In the genomic region with DNA sequence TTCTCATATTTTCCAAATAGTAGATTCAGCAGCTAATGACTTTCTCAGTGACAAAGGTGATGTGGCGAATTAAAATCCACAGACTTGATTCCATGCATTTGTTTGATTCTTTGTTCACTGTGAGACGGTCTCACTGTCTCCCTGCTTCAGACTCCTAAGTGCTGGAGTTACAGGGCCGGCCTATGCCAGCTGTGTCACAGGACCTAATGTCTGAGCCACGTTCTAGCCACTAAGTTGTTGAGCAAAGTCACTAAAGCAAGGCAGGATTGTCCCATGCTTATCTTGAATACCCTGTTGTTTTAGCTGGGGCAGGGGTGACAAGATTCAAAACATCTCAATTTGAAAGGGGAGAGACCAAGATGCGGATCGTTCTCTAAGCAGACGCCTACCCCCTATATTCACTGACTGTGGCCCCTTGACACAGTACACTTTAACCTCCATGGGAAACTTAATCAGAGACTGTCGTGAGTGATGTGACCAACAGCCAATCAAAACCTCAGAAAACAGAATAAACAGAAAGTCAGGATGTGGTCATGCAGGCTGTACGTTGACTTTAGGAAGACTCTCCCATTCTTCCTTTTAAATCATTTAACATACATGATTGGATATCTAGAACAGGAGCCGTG, we compare ENCODE assay signal across 13 mouse cellular contexts.
DNase-seq lines count a peak whose midpoint lies in the region; ATAC-seq lines count a peak whose summit lies in the region.
"Had no signal": no experiment of that assay in that cellular context is flagged by ENCODE, and none has a peak within 500 bp of the region (broad histone marks: within the 10 kb centered on the region; RNA-seq: fewer than 3 reads in every experiment).

No protein-coding gene starts in this region.

- H3K9me3 ChIP-seq in hindbrain, embryonic 10.5 days, result no peaks in the 10 kb centered on the region
- no peaks in the 10 kb centered on the region for H3K9me3 ChIP-seq in hindbrain, embryonic 14.5 days (ENCODE audit: control insufficient read depth, low read length)
- no peaks in the 10 kb centered on the region for H3K9me3 ChIP-seq in embryonic facial prominence, embryonic 12.5 days
- H3K9me3 ChIP-seq in liver, embryonic 16.5 days (replicated peaks; ENCODE audit: control insufficient read depth, low read length), result no peaks in the 10 kb centered on the region
- H3K9me3 ChIP-seq: forebrain, embryonic 15.5 days; kidney, embryonic 15.5 days; midbrain, embryonic 13.5 days had no signal

- no peak for ATAC-seq in hindbrain, embryonic 14.5 days (ENCODE audit: low FRiP score)
- no peak for ATAC-seq in embryonic facial prominence, embryonic 12.5 days (ENCODE audit: insufficient number of reproducible peaks, insufficient read depth, low FRiP score, low TSS enrichment)
- peak; percentile 10; the same call in 1 of the 2 replicates for ATAC-seq in liver, embryonic 16.5 days (ENCODE audit: low read depth)
- ATAC-seq: forebrain, embryonic 15.5 days; midbrain, embryonic 13.5 days had no signal

- peaks cover 34% of the 10 kb centered on the region for H3K4me1 ChIP-seq in hindbrain, embryonic 10.5 days (replicated peaks)
- H3K4me1 ChIP-seq in hindbrain, embryonic 14.5 days (replicated peaks; ENCODE audit: control insufficient read depth, insufficient read depth, low read length), result peaks cover 20% of the 10 kb centered on the region; the same call in 1 of the 2 replicates
- peaks cover 5% of the 10 kb centered on the region for H3K4me1 ChIP-seq in embryonic facial prominence, embryonic 12.5 days
- peaks cover 56% of the 10 kb centered on the region for H3K4me1 ChIP-seq in liver, embryonic 16.5 days (ENCODE audit: control insufficient read depth, low read depth, low read length)
- H3K4me1 ChIP-seq: forebrain, embryonic 15.5 days had no signal

- no peaks in the 10 kb centered on the region for H3K36me3 ChIP-seq in hindbrain, embryonic 10.5 days
- H3K36me3 ChIP-seq in hindbrain, embryonic 14.5 days (replicated peaks; ENCODE audit: control insufficient read depth, insufficient read depth), result no peaks in the 10 kb centered on the region
- H3K36me3 ChIP-seq in embryonic facial prominence, embryonic 12.5 days, result no peaks in the 10 kb centered on the region
- no peaks in the 10 kb centered on the region for H3K36me3 ChIP-seq in liver, embryonic 16.5 days (ENCODE audit: control insufficient read depth, insufficient read depth)
- H3K36me3 ChIP-seq: forebrain, embryonic 15.5 days; kidney, embryonic 15.5 days; midbrain, embryonic 13.5 days had no signal

- no peak for DNase-seq in hindbrain, embryonic 10.5 days (ENCODE audit: low spot score)
- no peak for DNase-seq in hindbrain, embryonic 14.5 days (ENCODE audit: low spot score)
- DNase-seq in R1 (ENCODE audit: low read depth, low spot score), result peak; percentile 84
- DNase-seq in lung, postnatal 10 days, result no peak
- DNase-seq in kidney, postnatal 25 days, result no peak
- DNase-seq in adrenal gland, adult 8-10 months, result no peak
- DNase-seq: cerebellum, postnatal 36 days; lung, adult 18-20 months had no signal

- H3K27ac ChIP-seq in hindbrain, embryonic 10.5 days, result peak overlapping the region; percentile 45; the same call in 1 of the 2 replicates
- H3K27ac ChIP-seq in hindbrain, embryonic 14.5 days, result no peak overlapping the region
- H3K27ac ChIP-seq in embryonic facial prominence, embryonic 12.5 days, result no peak overlapping the region
- peak overlapping the region; percentile 76 for H3K27ac ChIP-seq in liver, embryonic 16.5 days (ENCODE audit: low read length)
- H3K27ac ChIP-seq: forebrain, embryonic 15.5 days; kidney, embryonic 15.5 days; midbrain, embryonic 13.5 days had no signal

- no peak overlapping the region for H3K9ac ChIP-seq in hindbrain, embryonic 14.5 days
- no peak overlapping the region for H3K9ac ChIP-seq in embryonic facial prominence, embryonic 12.5 days
- H3K9ac ChIP-seq in liver, embryonic 16.5 days (ENCODE audit: low read depth, low read length), result peak overlapping the region; percentile 36
- H3K9ac ChIP-seq: forebrain, embryonic 15.5 days; kidney, embryonic 15.5 days; midbrain, embryonic 13.5 days had no signal

- H3K4me2 ChIP-seq in hindbrain, embryonic 14.5 days (replicated peaks), result no peak overlapping the region
- peak overlapping the region; percentile 18; the same call in 1 of the 2 replicates for H3K4me2 ChIP-seq in embryonic facial prominence, embryonic 12.5 days (replicated peaks)
- peak overlapping the region; percentile 51 for H3K4me2 ChIP-seq in liver, embryonic 16.5 days (ENCODE audit: low read depth, low read length)
- H3K4me2 ChIP-seq: forebrain, embryonic 15.5 days; kidney, embryonic 15.5 days; midbrain, embryonic 13.5 days had no signal

- H3K27me3 ChIP-seq in hindbrain, embryonic 10.5 days (ENCODE audit: insufficient read depth, poor library complexity, severe bottlenecking), result no peaks in the 10 kb centered on the region
- H3K27me3 ChIP-seq in hindbrain, embryonic 14.5 days (ENCODE audit: control insufficient read depth, insufficient read depth, low read length), result no peaks in the 10 kb centered on the region
- H3K27me3 ChIP-seq in embryonic facial prominence, embryonic 12.5 days, result peaks cover 4% of the 10 kb centered on the region; the same call in 1 of the 2 replicates
- H3K27me3 ChIP-seq in liver, embryonic 16.5 days (ENCODE audit: control insufficient read depth, insufficient read depth, low read depth, low read length), result no peaks in the 10 kb centered on the region
- H3K27me3 ChIP-seq: forebrain, embryonic 15.5 days; kidney, embryonic 15.5 days; midbrain, embryonic 13.5 days had no signal

- no peak overlapping the region for H3K4me3 ChIP-seq in hindbrain, embryonic 10.5 days
- H3K4me3 ChIP-seq in hindbrain, embryonic 14.5 days (replicated peaks; ENCODE audit: low read length), result no peak overlapping the region
- no peak overlapping the region for H3K4me3 ChIP-seq in embryonic facial prominence, embryonic 12.5 days
- peak overlapping the region; percentile 23 for H3K4me3 ChIP-seq in liver, embryonic 16.5 days (ENCODE audit: low read depth, low read length)
- H3K4me3 ChIP-seq: forebrain, embryonic 15.5 days; kidney, embryonic 15.5 days; midbrain, embryonic 13.5 days had no signal

- WGBS in hindbrain, embryonic 10.5 days, result 48% methylated on average over 10 of the region's 10 CpGs
- WGBS in hindbrain, embryonic 14.5 days, result 37% methylated on average over 10 of the region's 10 CpGs
- 42% methylated on average over 10 of the region's 10 CpGs for WGBS in embryonic facial prominence, embryonic 12.5 days
- 22% methylated on average over 10 of the region's 10 CpGs for WGBS in liver, embryonic 16.5 days (ENCODE audit: insufficient replicate concordance)

Comparison
In these comparisons a context has a peak if more than half of its experiments do, and no peak if none do; other contexts are left out.
1. H3K27ac ChIP-seq: peak in hindbrain, embryonic 10.5 days (single experiment) and liver, embryonic 16.5 days (single experiment); none in hindbrain, embryonic 14.5 days (single experiment) and embryonic facial prominence, embryonic 12.5 days (single experiment).